Mouse (Mus musculus) adrenal gland, adult 2 months (tissue): ENCODE measurements around the gene March10. TPM values are rescaled to one million over a fixed set of nuclear protein-coding genes. Genes with fewer than 3 reads are reported as not detected.

ENCODE experiments used
- DNase-seq: peaks from one replicate; pipeline ENCODE4 v3.0.0; 2021
- long read RNA-seq: library from polyadenylated mRNA; stranded (forward); transcript quantifications from one replicate; pipeline ENCODE4 v2.0.0, GENCODE M21; 2021
- polyA plus RNA-seq: library from polyadenylated mRNA; depleted of rRNA; stranded (reverse); fragments of >200 nt; gene quantifications from 2 replicates; pipeline ENCODE4 v1.2.3, GENCODE M21; 2012; rRNA removed
- total RNA-seq, 2 experiments: library from RNA; stranded (reverse); gene quantifications; 2 replicates each; pipeline ENCODE4 v1.2.3; 2021

The March10 gene
- not detected for total RNA-seq
- polyA plus RNA-seq: not detected in 2 replicates
- long read RNA-seq: 0 reads

DNA sequence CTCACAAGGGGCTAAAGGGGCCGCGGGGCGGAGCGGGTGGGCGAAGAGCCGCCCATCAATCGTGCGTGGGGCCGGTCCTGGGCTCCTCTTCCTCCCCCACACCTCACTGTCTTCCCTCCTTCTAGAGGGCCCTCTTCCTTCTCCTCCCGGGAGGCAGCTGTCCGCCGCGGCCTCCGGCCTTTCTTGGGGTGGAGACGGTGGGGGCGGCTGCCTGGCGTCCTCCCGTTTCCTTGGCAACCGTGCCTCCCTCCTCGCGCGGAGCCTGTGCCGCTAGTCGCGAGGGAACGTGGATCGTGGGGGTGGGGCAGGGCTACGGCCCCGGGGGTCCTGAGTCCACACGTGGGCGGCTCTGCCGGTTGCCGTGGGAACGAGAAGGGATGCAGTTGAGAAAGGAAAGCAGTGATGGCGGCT is at the start of gene March10:
March10 (minus strand) TSS at position 239 of the 411 bp plus-strand sequence.
- peak; percentile 33 for DNase-seq

- no peak for DNase-seq
Observed at GRCm38 (mm10) chr11:105506322-105506721, 49.8 kb upstream of the March10 start.

GRCm38 (mm10) chr11:105505038-105505437 is 48.5 kb upstream of the March10 start:
- DNase-seq: no peak

- DNase-seq: no peak
Observed at GRCm38 (mm10) chr11:105502311-105502710, 45.8 kb upstream of the March10 start.

GRCm38 (mm10) chr11:105497505-105497904 is 41.0 kb upstream of the March10 start:
- DNase-seq: no peak

DNA sequence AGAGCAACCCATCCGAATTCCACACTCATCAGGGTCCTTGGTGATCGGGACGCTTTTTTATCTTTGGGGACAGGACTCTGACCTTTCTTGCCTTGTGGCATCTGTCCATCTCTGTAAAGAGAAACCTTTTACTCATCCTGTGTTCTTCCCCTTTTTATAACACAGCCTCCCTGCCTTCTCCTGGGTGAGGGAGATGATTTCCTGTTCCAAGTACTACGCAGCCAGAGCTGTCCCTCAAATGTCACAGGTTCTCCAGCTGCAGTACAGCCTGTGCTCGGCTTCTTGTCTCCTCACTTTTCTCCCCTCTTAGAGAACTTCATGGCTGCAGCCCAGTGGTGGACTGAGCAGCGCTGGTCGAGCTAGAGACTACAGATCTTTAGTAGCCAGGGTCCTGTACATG is 40.1 kb upstream of the March10 start:
- DNase-seq: no peak

DNA sequence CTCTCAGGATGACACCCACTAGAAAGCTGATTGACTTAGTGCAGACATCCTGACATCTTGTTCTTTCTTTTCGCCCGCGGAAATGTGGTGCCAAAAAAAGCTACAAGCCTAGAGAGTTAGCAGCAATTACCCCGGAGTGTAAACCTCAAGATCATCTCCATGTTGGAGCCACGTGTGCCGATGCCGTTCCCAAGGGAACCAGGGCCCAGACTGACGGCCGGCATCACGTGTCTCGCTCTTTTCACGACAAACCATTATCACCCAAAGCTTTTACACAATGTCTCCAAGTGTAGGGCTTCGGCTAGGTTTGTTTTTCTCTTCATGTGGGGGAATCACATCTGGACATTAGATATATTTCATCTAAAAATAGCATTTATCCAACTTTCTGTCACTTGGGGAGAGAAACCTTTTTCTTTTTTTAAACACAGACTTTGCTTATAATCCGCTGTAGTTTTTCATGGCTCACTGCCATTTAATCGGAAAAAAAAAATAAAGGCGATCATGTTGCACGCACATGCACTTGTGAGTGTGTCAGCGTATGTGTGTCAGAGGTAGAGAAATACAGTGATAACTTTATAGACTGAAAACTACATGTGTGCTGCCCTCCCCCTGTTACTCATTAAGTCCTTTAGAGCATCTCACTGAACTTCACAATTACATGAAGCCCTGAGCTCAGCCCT is 39.2 kb upstream of the March10 start:
- DNase-seq: no peak

GRCm38 (mm10) chr11:105494786-105495369 is 38.3 kb upstream of the March10 start:
- DNase-seq: no peak

GRCm38 (mm10) chr11:105492392-105492791 is 35.9 kb upstream of the March10 start:
- DNase-seq: no peak

DNA sequence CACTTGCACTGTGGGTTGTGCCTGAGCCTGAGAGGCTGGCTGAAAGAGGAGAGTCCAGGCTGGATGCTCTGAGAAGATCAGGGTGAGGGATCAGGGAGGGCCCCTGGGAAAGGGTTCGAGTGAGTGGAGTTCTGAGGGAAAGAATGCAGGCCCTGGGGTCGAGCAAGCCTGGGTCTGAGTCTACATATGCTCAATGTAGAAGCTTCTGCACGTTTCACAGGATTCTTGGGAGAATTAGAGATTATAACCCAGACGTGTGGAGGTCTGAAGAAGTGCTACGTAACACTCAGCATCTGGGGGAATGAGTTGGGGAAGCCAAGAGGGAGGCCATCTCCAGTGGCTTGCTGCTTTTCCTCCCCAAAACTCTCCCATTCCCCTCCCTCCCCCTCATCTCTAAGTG is 34.4 kb upstream of the March10 start:
- no peak for DNase-seq

- no peak for DNase-seq
Observed at GRCm38 (mm10) chr11:105485412-105485811, 28.9 kb upstream of the March10 start.

GRCm38 (mm10) chr11:105484993-105485392 is 28.5 kb upstream of the March10 start:
- no peak for DNase-seq

- no peak for DNase-seq
Observed at GRCm38 (mm10) chr11:105482747-105483146, 26.2 kb upstream of the March10 start.

GRCm38 (mm10) chr11:105474746-105475145 is 18.2 kb upstream of the March10 start:
- DNase-seq: no peak

- no peak for DNase-seq
Observed at GRCm38 (mm10) chr11:105474352-105474736, 17.8 kb upstream of the March10 start.

- DNase-seq: no peak
Observed at GRCm38 (mm10) chr11:105473716-105474351, 17.3 kb upstream of the March10 start.

GRCm38 (mm10) chr11:105472610-105473009 is 16.1 kb upstream of the March10 start:
- no peak for DNase-seq

DNA sequence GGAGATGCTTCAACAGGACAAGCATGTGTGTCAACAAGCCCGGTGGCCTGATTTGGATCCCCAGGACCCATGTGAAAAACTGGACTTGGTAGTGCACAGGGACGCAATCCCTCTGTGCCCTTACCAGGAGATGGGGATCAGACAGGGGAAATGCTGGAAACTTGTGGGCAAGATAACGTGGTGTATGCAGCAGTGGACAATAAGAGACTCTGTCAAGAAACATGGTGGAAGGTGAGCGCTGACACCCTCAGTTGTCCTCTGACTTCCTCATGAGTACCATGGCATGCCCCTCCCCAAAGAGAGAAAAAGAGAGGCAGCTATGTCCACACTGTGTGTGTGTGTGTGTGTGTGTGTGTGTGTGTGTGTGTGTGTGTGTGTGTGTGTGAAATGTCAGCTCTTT is 14.4 kb upstream of the March10 start:
- no peak for DNase-seq

GRCm38 (mm10) chr11:105469561-105469960 is 13.0 kb upstream of the March10 start:
- no peak for DNase-seq

DNA sequence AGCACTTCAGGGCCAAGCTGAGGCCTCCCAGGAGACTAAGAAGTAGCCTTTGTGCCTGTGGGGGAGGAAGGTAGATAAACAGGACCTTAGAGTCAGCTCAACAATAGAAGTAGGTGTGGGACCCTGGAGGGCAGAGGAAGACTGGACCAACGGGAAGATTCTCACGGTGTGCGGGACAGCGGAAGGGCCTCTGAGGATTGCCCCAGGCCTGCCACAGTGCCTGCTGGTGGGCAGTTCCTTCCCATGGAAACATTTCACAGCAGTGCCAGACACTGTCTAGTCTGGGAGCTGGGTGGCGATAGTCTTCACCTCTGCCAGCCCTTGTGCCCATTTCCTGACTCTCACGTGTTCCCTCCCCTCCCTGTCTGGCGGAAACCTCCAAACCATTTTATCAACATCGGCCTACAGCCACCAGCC is 12.6 kb upstream of the March10 start:
- no peak for DNase-seq

GRCm38 (mm10) chr11:105468436-105468835 is 11.9 kb upstream of the March10 start:
- DNase-seq: no peak

- peak; percentile 5 for DNase-seq
Observed at GRCm38 (mm10) chr11:105467816-105468215, 11.3 kb upstream of the March10 start.

DNA sequence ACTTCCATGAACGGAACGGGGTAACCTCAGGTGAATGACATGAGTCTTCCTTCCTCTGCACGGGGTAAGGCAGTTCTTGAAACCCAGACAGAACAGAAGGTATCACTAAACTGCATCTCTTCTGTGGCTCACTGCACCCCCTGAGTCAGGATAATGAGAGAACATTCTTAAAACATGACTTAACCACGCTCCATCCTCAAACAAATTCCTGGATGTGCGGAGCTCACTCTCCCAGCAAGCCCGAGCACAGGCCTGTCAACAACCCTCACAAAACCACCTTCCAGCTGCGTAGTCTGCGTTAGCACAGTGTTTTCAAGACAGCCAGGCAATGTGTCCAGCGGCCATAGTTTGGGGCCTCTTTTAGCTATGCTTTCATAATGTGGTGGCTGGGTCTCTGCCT is 10.7 kb upstream of the March10 start:
- DNase-seq: no peak
